Mouse (Mus musculus) common myeloid progenitor, adult 5-6 weeks (primary cell): ENCODE measurements around the gene Myh9. TPM values are rescaled to one million over a fixed set of nuclear protein-coding genes. Genes with fewer than 3 reads are reported as not detected.
A peak's percentile ranks its signal among the peaks of the same experiment; 100 is the strongest.

Source experiments
- ATAC-seq: replicated peaks from 2 replicates; pipeline ENCODE4 v1.8.0; 2016; ENCODE audit warnings: low read depth, mild to moderate bottlenecking, moderate TSS enrichment, inconsistent platforms; ENCODE audit not compliant: poor library complexity, severe bottlenecking
- total RNA-seq: library from RNA; stranded (forward); fragments of 200-1000, 187-1606 nt; gene quantifications from 2 replicates; pipeline ENCODE4 v1.2.3, GENCODE M21; 2017

Gene Myh9
- total RNA-seq, 1 experiment from 2014 or later = 430 TPM

DNA sequence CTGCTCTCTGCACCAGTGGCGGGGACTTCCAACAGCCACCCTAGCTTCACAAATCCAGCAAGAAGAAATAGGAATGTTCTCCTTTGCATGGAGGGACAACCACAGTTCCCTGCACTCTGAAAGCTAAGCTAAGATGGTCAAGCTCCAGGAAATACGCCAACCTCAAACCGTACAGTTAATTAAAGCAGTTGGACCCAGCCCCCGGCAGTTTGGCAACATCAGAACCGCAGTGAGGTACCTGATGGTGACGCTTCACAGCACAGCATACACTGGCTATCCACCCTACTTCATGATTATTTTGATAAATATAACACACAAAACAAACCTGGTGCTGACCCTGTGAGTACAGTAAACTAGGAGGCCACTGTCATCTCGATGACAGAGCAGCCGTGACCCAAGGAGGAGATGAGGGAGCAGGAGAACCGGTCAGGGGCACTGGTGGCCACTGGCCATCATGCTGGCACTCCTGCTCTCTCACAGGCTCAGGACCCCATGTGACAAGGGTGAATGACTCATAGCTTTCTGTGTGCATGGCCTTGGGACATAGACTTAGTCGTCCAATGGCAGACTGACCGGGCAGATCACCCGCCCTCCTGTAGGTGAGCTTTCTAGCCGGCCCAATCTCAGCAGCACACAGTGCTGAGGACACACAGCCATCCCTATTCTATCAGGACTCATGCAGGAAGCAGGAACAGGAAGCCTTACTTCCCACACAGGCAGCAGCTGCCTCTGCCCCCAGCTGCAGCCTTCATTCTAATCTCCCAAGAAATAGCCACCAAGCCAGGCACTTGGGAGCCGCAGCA, 44.2 kb downstream of the Myh9 start:
- no peak for ATAC-seq

- ATAC-seq = no peak
Observed at GRCm38 (mm10) chr15:77796409-77797035, 45.5 kb downstream of the Myh9 start.

DNA sequence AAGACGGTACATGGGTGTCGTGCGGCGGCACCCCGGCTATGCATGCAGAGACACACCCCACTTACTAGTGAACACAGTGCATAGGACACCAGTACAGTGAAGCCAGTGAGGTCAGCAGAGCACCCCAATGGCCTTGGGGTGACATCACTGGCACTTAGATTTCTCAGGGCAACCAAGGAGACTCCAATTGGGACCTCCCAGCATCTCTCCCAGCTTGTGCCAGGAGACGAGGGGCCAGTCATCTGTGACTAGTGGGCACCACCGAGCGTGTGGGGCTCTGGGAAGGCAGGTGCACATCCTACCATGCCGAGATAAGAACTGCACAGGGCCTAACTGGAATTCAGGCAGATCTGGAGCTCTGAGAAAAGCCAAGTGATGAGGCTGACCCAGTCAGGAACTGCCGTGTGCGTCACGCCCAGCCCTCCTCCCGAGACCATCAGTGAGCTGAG, 47.0 kb downstream of the Myh9 start:
- ATAC-seq = no peak

GRCm38 (mm10) chr15:77794138-77794907, 47.7 kb downstream of the Myh9 start:
- ATAC-seq = no peak

GRCm38 (mm10) chr15:77793554-77793953, 48.4 kb downstream of the Myh9 start:
- no peak for ATAC-seq

DNA sequence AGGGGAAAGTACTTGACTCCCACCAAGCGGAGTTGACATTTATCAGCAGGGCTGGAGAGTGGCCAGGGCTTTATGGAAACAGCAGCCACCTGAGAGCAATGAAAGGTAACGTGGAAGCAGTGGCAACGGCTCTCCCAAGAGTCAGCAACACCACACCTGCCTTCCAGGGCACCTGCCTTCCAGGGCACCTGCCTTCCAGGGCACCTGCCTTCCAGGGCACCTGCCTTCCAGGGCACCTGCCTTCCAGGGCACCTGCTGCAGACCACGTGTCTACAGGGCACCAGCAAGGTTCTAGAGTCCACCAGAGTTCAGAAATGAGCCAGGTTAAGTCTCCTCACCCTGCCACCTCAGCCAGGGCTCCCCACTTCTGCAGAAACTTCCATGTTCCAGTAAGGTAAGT, 48.9 kb downstream of the Myh9 start:
- ATAC-seq = no peak

- ATAC-seq = no peak
Observed at GRCm38 (mm10) chr15:77792056-77792455, 49.9 kb downstream of the Myh9 start.

- no peak for ATAC-seq
Observed at GRCm38 (mm10) chr15:77790656-77791405, 51.1 kb downstream of the Myh9 start.

- ATAC-seq = no peak
Observed at GRCm38 (mm10) chr15:77789186-77789585, 52.8 kb downstream of the Myh9 start.

DNA sequence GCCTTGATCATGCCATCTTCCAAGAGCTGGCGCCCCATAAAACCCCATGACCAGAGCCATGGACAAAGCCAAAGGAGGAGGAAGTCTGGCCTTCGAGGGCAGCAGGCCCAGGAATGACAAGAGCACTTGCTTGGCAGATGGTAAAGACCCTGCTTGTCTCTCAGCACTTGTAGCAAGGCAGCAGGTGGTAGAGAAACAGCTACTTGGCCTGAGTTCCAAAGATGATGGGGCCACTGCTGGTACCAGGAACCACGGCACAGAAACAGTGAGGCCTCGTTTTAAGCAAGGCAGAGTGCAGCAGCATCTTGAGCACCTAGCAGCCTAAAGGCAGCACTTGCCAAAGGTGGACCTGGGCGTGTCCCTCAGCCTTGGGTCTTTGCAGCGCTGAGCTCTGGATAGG, 53.6 kb downstream of the Myh9 start:
- ATAC-seq = no peak

DNA sequence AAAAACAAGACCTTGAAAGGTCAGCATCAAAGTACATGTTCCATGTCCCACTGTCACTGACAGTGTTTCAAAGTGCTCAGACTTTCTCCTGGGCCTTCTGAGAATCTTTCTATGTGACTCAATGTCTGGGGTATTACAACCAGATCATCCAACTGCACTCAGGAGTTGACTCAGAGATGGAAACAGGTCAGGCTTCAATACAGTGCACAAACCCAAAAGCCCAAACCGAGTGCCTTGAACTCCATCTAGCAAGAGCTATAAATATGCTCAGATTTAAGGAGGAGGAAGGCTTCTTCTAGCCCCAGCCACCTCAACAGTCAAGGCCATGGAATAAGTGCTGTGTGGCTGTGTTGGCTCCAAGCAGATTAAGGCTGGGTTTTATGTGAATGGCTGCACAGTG, 56.2 kb downstream of the Myh9 start:
- ATAC-seq = no peak

DNA sequence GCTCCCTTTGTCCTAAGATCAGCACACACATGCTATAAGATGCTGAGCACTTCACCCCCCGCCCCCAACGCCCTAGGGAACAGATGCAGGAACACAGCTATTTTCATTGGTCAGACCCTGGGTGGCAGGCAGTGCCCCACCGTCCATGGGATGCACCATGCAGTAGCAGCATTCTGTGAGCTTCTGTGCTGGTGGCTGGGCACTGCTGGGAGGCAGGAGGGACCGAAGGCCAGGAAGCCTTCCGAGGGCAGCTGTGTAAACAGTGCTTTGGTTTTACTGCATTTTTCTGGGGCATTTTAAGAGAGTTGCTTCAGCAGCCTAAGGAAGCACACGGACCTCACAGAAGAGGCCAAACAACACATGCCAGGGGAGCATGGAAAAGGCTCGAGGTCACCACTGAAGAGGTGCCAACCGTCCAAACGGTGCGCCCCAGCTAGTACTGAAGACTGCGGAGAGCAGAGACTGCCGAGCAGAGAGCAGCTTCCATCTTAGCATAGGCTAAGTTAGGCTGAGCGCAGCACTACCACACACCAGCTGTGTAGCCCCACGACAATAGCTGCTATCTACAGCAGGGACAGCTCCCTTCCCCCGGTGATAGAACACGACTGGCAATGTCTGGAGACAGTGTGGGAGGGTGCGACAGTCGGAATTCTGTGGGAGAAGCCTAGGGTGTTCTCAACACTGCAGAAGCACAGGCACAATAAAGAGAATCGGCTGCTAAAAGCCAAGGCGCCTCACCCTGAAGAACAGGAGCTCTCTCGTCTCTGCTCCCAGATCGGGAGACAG, 57.7 kb downstream of the Myh9 start:
- ATAC-seq = no peak

DNA sequence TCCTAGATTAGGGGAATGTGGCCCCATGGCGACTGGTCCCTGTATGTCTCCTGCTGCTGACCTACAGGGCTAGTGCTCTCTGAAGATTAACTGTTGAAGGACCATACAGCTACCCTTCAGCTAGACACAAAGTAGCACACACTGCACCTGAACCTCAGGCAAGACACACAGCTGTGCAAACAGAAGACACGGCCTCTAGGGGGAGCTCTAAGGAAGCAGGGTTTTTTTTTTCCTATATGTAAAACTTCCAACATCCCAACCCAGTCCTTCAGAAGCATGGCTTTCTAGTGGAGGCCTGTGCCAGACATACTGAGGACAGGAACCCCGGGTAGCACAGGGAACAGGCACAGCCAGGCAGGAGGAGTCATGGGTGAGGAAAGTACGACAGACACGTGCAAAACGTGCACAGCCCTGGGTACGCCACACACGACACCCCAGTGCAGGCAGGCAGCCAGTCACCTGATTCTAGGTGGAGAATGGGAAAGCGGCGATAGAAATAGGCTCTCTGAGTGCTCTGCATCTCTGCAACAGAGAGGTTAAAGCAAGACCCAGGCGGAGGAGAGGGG, 59.4 kb downstream of the Myh9 start:
- ATAC-seq = peak; percentile 48

GRCm38 (mm10) chr15:77775186-77775963, 66.6 kb downstream of the Myh9 start:
- ATAC-seq = 0 out of 2 replicates have a peak, but pooled peaks have one; percentile 30

- no peak for ATAC-seq
Observed at GRCm38 (mm10) chr15:77774303-77774702, 67.7 kb downstream of the Myh9 start.

DNA sequence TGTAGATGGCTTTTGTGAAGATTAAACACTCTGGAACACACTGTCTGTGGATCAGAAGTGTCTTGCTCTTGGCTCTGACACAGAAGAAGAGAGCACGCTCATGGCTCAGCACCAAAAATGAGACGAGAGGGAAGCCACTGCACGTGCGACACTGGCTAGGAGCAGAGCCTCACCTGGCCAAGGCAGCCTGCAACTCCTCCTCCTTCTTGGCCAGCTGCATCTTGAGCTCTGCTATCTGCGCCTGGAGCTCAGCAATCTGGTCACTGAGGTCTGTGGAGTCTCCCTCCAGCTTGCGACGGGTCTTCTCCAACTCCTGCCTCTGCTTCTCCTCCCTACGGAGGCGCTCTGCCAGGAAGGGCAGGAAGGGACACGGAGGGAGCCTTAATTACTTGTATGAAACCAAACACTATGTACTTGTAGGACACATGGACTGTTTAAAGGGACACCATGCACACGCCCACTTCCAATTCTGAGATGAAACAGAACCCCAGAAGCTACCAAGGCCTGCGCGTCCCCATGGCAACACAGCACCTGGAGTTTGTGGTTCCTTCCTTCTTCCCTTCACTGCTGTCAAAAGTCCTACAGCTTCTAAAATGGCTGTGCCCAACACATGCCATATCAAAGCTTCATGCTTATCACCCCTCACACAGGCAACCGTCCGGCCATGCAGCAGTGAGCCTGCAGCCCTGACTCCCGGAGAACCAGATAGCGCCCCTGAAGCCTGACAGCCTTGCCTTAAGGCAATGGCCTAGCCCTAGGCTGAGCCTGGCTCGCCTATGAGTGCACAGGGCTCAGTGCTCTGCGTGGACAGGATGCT, 68.7 kb downstream of the Myh9 start:
- peak; percentile 73 for ATAC-seq

- no peak for ATAC-seq
Observed at GRCm38 (mm10) chr15:77770942-77771341, 71.0 kb downstream of the Myh9 start.
